Mouse (Mus musculus) MN1 (cell line): Measurements from ENCODE around the gene Mxi1.

ENCODE experiments used
- DNase-seq: peaks from one replicate; pipeline ENCODE4 v3.0.0-alpha.2; 2016; ENCODE audit warnings: low spot score

The Mxi1 gene

DNA sequence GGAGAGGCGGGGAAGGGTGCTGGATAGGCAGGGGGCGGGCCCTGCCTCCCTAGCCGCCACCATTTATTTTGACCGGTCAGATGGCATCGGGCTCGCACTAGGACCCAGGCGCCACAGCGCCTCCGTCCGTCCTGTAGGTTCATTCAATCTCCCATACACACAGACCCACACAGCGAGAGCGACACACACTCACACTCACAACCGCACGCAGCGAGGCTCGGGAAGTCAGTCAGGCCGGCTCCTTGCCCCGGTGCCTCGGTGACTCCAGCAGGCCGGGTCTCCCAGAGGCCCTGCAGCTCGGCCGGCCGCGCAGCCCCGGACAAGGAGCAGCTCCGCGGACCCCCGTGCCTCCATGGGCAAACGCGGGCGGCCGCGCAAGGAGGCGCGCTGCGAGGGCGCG, at the start of gene Mxi1:
TSS of gene Mxi1 (plus strand) at position 171 of the 400 bp plus-strand sequence.
- DNase-seq, result peak; percentile 90

DNA sequence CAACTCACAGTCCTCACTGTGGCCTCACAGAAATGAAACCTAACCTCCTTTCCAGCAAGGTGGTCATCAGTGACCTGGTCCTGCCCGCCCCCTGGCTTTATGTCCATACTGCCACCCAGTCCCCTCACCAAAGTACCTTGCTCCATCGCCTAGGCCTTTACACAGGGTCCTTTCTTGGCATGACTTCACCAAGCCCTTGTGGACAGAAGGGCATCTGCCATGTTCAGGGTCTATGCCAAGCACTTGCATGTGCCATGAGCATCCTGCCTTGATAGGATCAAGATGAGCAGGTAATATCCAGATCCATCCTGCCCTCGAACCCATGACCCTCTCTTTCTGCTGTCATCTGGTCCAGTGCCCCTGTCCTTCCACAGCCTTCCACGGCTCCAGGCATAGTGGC, 49.5 kb upstream of the Mxi1 start:
- no peak for DNase-seq

DNA sequence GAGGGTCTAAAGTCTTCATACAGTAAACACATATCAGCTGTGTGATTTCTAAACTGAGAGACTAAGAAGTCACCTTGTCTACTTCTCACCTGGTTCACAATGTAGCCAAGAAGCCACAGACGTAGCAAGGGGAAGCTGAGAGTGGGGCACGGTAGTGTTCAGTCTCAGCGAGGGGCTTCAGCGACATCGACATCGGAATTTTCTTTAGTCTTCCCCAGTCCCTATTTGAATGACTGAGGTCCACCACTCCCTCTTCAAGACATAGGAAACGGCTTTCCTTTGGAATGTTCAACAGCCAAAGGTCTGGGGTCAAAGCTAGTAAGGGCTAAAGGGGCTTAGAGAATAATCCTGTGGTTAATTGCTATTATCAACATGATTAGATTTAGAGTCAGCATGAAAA, 48.3 kb upstream of the Mxi1 start:
- DNase-seq, result no peak

GRCm38 (mm10) chr19:53263859-53264733, 46.2 kb upstream of the Mxi1 start:
- no peak for DNase-seq

DNA sequence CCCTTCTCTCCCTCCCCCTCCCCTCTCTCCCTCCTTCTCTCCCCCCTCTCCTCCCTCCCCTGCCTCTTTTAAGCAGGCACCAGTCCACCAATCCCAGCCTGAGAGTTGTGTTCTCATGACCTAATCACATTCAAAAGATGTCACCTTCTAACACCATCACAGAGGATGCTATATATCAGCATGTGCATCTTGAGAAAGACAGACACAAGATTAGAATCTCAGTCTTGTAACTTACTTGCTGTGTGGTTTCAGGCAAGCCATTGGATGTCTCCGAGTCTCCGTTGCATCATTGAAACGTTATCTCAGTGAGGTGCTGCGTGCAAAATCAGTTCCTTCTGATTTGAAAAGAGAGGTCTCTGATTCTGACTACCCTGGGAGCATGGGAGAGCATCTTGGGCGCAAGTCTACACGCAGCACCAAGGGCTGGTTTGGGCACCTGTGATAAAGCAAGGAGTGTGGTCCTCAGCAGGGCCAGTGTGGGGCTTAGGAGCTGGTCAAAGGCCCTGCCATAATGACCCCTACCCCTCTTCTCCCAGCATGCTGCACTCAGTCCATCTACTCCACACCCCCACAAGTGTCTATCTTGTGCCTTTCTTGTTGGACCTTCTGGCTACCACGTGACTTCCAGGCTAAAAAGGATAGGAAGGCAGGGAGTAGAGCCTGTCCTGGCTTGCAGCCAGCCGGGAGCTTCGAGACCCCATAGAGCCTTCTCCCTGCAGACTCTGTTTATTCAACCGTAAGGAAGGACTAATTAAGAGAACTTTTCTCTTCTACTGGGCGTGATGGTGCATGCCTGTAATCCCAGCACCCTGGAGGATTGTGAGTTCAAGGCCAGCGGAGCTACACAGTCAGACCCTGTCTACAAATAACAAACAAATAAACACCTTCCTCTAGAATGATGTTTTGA, 45.2 kb upstream of the Mxi1 start:
- no peak for DNase-seq

GRCm38 (mm10) chr19:53267305-53267704, 43.0 kb upstream of the Mxi1 start:
- no peak for DNase-seq

GRCm38 (mm10) chr19:53273055-53273722, 37.1 kb upstream of the Mxi1 start:
- peak; percentile 88 for DNase-seq

GRCm38 (mm10) chr19:53273781-53274428, 36.4 kb upstream of the Mxi1 start:
- DNase-seq, result peak; percentile 66

DNA sequence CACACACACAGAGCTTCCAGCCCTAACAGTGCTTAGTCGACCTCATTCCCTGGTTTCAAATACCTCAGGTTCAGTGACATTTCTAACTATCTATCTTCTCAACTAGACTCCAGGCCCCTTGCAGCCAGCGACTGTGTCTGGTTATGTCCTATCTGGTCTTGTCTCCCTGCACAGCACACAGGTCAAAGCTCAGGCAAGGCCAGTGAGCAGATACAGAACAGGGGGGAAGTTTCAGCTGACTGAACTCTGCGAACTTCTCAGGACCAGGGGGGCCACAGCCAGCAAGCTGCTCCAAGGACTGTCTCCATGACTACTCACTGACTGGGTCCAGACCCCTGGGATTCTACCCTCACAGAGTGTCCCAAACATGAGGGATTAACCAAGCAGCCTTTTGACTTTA, 35.1 kb upstream of the Mxi1 start:
- no peak for DNase-seq

- peak; percentile 24 for DNase-seq
Observed at GRCm38 (mm10) chr19:53276902-53277707, 33.2 kb upstream of the Mxi1 start.

DNA sequence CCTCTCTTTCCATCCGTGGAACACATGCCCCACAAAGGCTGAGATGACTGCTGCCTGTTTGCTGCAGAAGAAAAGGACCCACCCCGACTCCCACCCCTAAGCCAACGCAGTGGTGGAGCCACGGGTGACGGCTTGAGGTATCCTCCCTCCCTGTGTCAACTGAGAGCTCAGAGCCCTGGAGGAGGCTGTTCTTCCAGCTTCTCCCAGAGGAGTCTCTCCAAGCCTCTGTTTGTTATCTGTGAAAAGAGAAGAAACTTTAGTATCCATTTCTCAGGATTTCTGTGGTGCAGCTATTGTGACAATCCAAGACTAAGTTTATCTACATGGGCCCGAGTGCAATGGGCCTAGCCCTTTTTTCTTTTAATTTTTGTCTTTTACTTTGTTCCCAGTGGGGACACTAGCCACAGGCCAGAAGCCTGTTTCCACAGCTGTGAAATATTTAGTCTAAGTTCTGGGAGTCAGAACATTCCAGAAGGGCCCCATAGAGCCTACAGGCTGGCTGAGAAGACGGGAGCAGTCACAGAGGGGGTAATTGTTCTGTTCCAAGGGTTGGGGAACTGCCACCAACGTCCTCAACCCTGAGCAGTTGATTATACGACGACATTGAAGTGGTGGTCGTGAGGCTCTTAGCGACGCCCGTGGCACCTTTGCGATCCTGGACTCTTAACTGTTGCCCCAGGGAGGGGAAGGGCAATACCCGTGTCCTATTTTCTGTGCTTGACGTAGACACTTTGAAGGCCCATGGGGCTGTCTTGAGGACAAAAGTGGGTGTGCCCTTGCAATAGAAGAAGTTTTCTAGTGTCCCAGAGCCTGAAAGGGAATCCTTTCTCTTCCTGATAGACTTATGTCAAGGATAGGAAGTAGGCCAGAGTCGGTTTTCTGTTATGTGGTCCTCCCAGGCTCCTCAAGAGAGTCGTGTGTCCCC, 31.6 kb upstream of the Mxi1 start:
- DNase-seq, result no peak

DNA sequence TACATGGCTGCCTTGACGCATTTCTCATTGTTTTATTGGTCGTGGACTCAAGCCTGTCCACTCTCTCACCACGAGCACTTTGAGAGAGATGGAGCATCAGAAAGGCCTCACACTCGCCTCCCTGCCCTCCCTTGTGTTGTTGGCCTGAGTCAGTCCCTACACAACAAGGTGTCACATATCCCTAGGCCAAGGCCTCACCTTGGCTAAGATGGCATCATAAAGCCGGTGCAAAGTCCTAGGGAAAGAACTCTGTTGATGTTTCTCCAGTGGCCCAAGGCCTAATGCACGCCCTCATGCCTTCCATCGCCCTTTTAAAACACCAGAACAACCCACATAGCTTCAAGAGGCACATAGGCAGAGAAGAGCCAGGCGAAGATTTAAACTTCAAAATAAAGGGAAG, 30.1 kb upstream of the Mxi1 start:
- no peak for DNase-seq

DNA sequence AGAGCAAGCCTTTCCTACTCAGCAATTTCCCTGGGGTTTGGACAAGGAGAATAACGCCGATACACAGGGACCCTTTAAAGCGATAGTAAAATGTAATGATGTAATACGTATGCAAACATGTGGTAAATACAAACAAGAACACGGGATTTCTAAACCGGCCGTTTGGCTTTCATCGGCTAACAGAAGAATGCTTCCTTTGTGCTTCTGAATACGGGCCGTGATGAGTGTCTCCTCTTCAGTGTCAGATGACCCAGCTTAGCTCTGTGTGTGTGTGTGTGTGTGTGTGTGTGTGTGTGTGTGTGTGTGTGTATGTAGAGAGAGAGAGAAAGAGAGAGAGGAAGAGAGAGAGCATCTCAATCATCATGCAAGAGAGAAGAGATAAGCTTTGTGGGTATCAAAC, 27.7 kb upstream of the Mxi1 start:
- no peak for DNase-seq

- no peak for DNase-seq
Observed at GRCm38 (mm10) chr19:53283742-53284141, 26.6 kb upstream of the Mxi1 start.

- no peak for DNase-seq
Observed at GRCm38 (mm10) chr19:53284268-53285208, 25.8 kb upstream of the Mxi1 start.

- no peak for DNase-seq
Observed at GRCm38 (mm10) chr19:53296331-53297254, 13.7 kb upstream of the Mxi1 start.

- no peak for DNase-seq
Observed at GRCm38 (mm10) chr19:53299156-53299828, 11.0 kb upstream of the Mxi1 start.
